8 mouse cellular contexts compared by ENCODE assay signal in the genomic region with DNA sequence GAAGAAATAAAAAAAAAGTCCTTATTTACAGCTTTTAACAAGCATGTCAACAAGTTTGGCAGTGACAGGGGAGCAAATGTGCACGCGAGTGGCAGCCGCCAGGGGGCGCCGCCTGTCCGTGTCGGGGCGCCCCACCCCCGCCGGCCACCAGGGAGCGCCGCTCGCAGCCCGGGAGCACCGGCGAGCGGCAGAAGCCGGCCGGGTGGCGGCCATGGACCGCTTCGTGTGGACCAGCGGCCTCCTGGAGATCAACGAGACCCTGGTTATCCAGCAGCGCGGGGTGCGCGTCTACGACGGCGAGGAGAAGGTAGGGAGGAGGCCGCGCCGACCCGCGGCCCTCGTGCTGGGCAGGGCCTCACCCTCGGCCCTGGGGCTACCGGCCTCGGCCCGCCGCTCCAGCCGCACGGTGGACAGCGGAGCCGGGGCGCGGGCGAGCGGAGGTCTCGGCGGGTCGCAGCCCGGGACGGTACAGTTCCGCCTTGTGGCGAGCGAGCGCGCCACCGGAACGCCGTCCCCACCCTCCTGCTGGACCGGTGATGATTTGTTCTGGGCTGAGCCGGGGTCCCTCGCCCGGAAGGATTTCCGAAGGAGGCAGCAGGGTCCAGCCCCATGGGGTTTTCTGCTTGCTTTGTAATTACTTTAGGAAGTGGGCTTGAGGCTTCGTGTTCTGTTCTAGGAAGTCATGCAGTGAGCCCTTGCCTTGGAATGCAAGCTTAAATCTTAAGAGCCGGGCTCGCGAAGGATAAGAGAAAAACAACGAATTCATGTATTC. TPM values are rescaled to one million over a fixed set of nuclear protein-coding genes. Genes with fewer than 3 reads are reported as not detected.
A peak's percentile ranks its signal among the peaks of the same experiment; 100 is the strongest.
DNase-seq lines count a peak whose midpoint lies in the region; ATAC-seq and TF ChIP-seq lines count a peak whose summit lies in the region.

TSS of gene Vps36 (plus strand) at position 150 of the 772 bp plus-strand sequence.

- WGBS in embryonic facial prominence, embryonic 14.5 days, result 1% methylated on average over 31 of the region's 73 CpGs
- under 1% methylated on average over 59 of the region's 73 CpGs for WGBS in limb, embryonic 14.5 days
- 1% methylated on average over 69 of the region's 73 CpGs for WGBS in midbrain, postnatal 0 days

- H3K27me3 ChIP-seq in embryonic facial prominence, embryonic 14.5 days (replicated peaks; ENCODE audit: control insufficient read depth, insufficient read depth, low read length), result no peaks in the 10 kb centered on the region
- no peaks in the 10 kb centered on the region for H3K27me3 ChIP-seq in limb, embryonic 14.5 days (ENCODE audit: control insufficient read depth, insufficient read depth, low read length)
- no peaks in the 10 kb centered on the region for H3K27me3 ChIP-seq in midbrain, postnatal 0 days (ENCODE audit: insufficient read depth, low read length)

- H3K4me1 ChIP-seq in embryonic facial prominence, embryonic 14.5 days (ENCODE audit: control insufficient read depth, insufficient read depth, low read length), result peaks cover 6% of the 10 kb centered on the region; the same call in 1 of the 2 replicates
- peaks cover 11% of the 10 kb centered on the region for H3K4me1 ChIP-seq in limb, embryonic 14.5 days (ENCODE audit: control insufficient read depth, insufficient read depth, low read length)
- H3K4me1 ChIP-seq in midbrain, postnatal 0 days (ENCODE audit: insufficient read depth, low read length), result no peaks in the 10 kb centered on the region

- TF ChIP-seq CTCF in midbrain, postnatal 0 days (IDR thresholded peaks at IDR 0.05), result peak; percentile 88

- H3K36me3 ChIP-seq in embryonic facial prominence, embryonic 14.5 days (ENCODE audit: control insufficient read depth, insufficient read depth, low read length), result no peaks in the 10 kb centered on the region
- no peaks in the 10 kb centered on the region for H3K36me3 ChIP-seq in limb, embryonic 14.5 days (ENCODE audit: control insufficient read depth, insufficient read depth, low read length)
- no peaks in the 10 kb centered on the region; the same call in 1 of the 2 replicates for H3K36me3 ChIP-seq in midbrain, postnatal 0 days (ENCODE audit: insufficient read depth, low read length)

- peak within 1 kb of the TSS; percentile 87 for H3K4me3 ChIP-seq in embryonic facial prominence, embryonic 14.5 days (ENCODE audit: low read depth, low read length)
- H3K4me3 ChIP-seq in limb, embryonic 14.5 days (replicated peaks; ENCODE audit: low read length), result peak within 1 kb of the TSS; percentile 82
- peak within 1 kb of the TSS; percentile 90 for H3K4me3 ChIP-seq in midbrain, postnatal 0 days (ENCODE audit: low read depth, low read length)

- peak within 1 kb of the TSS; percentile 98 for H3K27ac ChIP-seq in embryonic facial prominence, embryonic 14.5 days (replicated peaks; ENCODE audit: low read depth, low read length)
- H3K27ac ChIP-seq in limb, embryonic 14.5 days (replicated peaks; ENCODE audit: low read depth, low read length), result peak within 1 kb of the TSS; percentile 99
- H3K27ac ChIP-seq in midbrain, postnatal 0 days (ENCODE audit: low read depth, low read length), result peak within 1 kb of the TSS; percentile 94

- H3K4me2 ChIP-seq in embryonic facial prominence, embryonic 14.5 days (ENCODE audit: low read depth, low read length), result peak within 1 kb of the TSS; percentile 71
- H3K4me2 ChIP-seq in limb, embryonic 14.5 days (replicated peaks; ENCODE audit: low read depth, low read length, severe bottlenecking), result peak within 1 kb of the TSS; percentile 56
- peak within 1 kb of the TSS; percentile 75 for H3K4me2 ChIP-seq in midbrain, postnatal 0 days (ENCODE audit: low read depth, low read length, poor library complexity, severe bottlenecking)

- no peaks in the 10 kb centered on the region for H3K9me3 ChIP-seq in embryonic facial prominence, embryonic 14.5 days (ENCODE audit: control insufficient read depth, low read length)
- H3K9me3 ChIP-seq in limb, embryonic 14.5 days (ENCODE audit: control insufficient read depth, low read length), result no peaks in the 10 kb centered on the region
- H3K9me3 ChIP-seq in midbrain, postnatal 0 days (ENCODE audit: low read length), result no peaks in the 10 kb centered on the region

- TF ChIP-seq POLR2A in limb, embryonic 14.5 days (IDR thresholded peaks at IDR 0.05; ENCODE audit: borderline replicate concordance, extremely low read depth, insufficient read depth, insufficient read length), result peak; percentile 86; the same call in 1 of the 2 replicates

- peak; percentile 83 for DNase-seq in 3T3-L1 (ENCODE audit: low read depth, low spot score)
- peak; percentile 82 to 84 for DNase-seq in adrenal gland, postnatal 4 days (ENCODE audit: low spot score in 2 of 2)
- peak; percentile 91 for DNase-seq in embryonic facial prominence, embryonic 14.5 days (ENCODE audit: low spot score)
- DNase-seq in heart, adult 8-10 months (ENCODE audit: low spot score), result peak; percentile 86
- peak; percentile 91 for DNase-seq in kidney, adult 9 months
- peak; percentile 84 for DNase-seq in limb, embryonic 14.5 days (ENCODE audit: low spot score)
- peak; percentile 88 for DNase-seq in midbrain, postnatal 0 days (ENCODE audit: low spot score)
- peak; percentile 80 to 91 for DNase-seq in spleen, postnatal 14 days (ENCODE audit: low spot score in 2 of 2)

- peak; percentile 95 for ATAC-seq in embryonic facial prominence, embryonic 14.5 days (ENCODE audit: low read depth)
- ATAC-seq in limb, embryonic 14.5 days (ENCODE audit: low FRiP score, low read depth), result peak; percentile 95
- ATAC-seq in midbrain, postnatal 0 days (ENCODE audit: low FRiP score), result peak; percentile 95

- peak within 1 kb of the TSS; percentile 97 for H3K9ac ChIP-seq in embryonic facial prominence, embryonic 14.5 days (ENCODE audit: low read depth, low read length)
- H3K9ac ChIP-seq in limb, embryonic 14.5 days (ENCODE audit: low read depth, low read length, severe bottlenecking), result peak within 1 kb of the TSS; percentile 96
- H3K9ac ChIP-seq in midbrain, postnatal 0 days (replicated peaks; ENCODE audit: low read length, poor library complexity, severe bottlenecking), result peak within 1 kb of the TSS; percentile 85

RNA-seq across cellular contexts. Expression of gene Vps36, which starts in this region (rescaled TPM):
- 10 to 100 TPM; 35.8 to 37.4 TPM for total RNA-seq in adrenal gland, postnatal 4 days (2021)
- 28.4 and 31.1 TPM in 2 replicates for polyA plus RNA-seq in embryonic facial prominence, embryonic 14.5 days (2014; fragmentation: Nextera tagmentation; extraction: Ambion mirVana)
- 10 to 100 TPM; 20.1 to 22.2 (median 21.0) TPM for total RNA-seq in heart, adult 8-10 months (2022)
- 18.1 and 21.6 TPM in 2 replicates for polyA plus RNA-seq in limb, embryonic 14.5 days (2012; rRNA removed)
- 32.5 and 33.3 TPM in 2 replicates for polyA plus RNA-seq in limb, embryonic 14.5 days (2014; fragmentation: Nextera tagmentation; extraction: Ambion mirVana)
- 33.2 and 38.9 TPM in 2 replicates for total RNA-seq in midbrain, postnatal 0 days (2014; rRNA removed)
- polyA plus RNA-seq in midbrain, postnatal 0 days (2015; fragmentation: Nextera tagmentation; extraction: Ambion mirVana), result 37.4 and 40.9 TPM in 2 replicates

Comparison
In these comparisons a context has a peak if more than half of its experiments do, and no peak if none do; other contexts are left out.
1. Peak in every context shown above with its lines: DNase-seq, ATAC-seq, H3K4me3 ChIP-seq and H3K27ac ChIP-seq.